Comparison of ENCODE assay signal across 8 mouse cellular contexts in the genomic region with DNA sequence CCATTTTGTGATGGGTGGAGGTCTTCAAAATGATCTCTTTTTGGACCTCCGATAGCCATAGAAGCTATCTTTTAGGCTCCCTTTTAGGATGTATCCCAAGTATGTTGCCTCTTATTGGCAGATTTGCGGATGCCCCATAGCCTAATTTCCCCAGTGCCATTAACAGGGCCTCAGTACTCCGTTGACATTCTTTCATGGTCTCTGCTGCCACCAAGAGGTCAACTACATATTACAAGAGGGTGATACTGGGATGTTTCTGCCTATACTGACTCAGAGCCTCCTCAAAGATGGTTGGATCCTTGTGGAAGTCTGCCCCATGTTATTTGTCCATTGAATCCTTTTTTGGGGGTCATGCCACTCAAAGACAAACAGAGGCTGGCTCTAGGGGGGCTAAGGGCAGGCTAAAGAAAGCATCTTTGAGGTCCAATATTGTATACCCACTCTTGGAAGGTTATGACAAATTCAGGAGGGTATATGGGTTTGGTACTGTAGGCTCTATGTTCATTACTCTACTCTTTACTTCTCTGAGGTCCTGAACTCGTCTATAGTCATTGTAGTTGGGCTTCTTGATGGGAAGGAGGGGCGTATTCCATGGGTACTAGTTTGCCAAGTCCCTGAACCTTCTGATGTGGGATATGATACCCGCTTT. TPM values are rescaled to one million over a fixed set of nuclear protein-coding genes. Genes with fewer than 3 reads are reported as not detected.
DNase-seq lines count a peak whose midpoint lies in the region; ATAC-seq and TF ChIP-seq lines count a peak whose summit lies in the region.

No protein-coding gene starts in this region.

- intact Hi-C loops in heart, postnatal 25 days (cut with DNase I), result loop anchor here (2.0 to 5.0 kb wide), 4 partner anchors 542 to 730 kb away; no protein-coding TSS in a partner anchor

- ATAC-seq in lung, postnatal 0 days, result peak; percentile 73
- ATAC-seq in erythroblast, adult 5-6 weeks (replicated peaks; ENCODE audit: low FRiP score, poor library complexity, severe bottlenecking), result no peak

- no peaks in the 10 kb centered on the region for H3K27me3 ChIP-seq in embryonic facial prominence, embryonic 10.5 days (replicated peaks; ENCODE audit: low read depth, poor library complexity, severe bottlenecking)
- no peaks in the 10 kb centered on the region for H3K27me3 ChIP-seq in lung, postnatal 0 days (replicated peaks; ENCODE audit: insufficient read depth, low read length)

- 0 out of 2 replicates have a peak, but pooled peaks cover 5% of the 10 kb centered on the region for H3K4me1 ChIP-seq in embryonic facial prominence, embryonic 10.5 days
- no peaks in the 10 kb centered on the region for H3K4me1 ChIP-seq in lung, postnatal 0 days (ENCODE audit: insufficient read depth, low read depth, low read length)

- WGBS in embryonic facial prominence, embryonic 10.5 days, result 46% methylated on average over 6 of the region's 6 CpGs
- 41% methylated on average over 6 of the region's 6 CpGs for WGBS in lung, postnatal 0 days

- TF ChIP-seq EP300 in lung, postnatal 0 days (IDR thresholded peaks at IDR 0.05), result no peak

- no peak overlapping the region for H3K4me2 ChIP-seq in lung, postnatal 0 days (replicated peaks; ENCODE audit: low read depth, low read length)

- H3K4me3 ChIP-seq in embryonic facial prominence, embryonic 10.5 days, result no peak overlapping the region
- no peak overlapping the region for H3K4me3 ChIP-seq in lung, postnatal 0 days (ENCODE audit: low read depth, low read length)

- H3K9ac ChIP-seq in lung, postnatal 0 days (replicated peaks; ENCODE audit: low read depth), result no peak overlapping the region

- TF ChIP-seq CTCF in lung, postnatal 0 days (IDR thresholded peaks at IDR 0.05), result peak; percentile 90

- peak; percentile 58 for DNase-seq in ES-CJ7 (ENCODE audit: low read depth, low spot score)
- peak; percentile 83 for DNase-seq in adrenal gland, postnatal 14 days
- DNase-seq in embryonic facial prominence, embryonic 10.5 days (ENCODE audit: low spot score), result peak; percentile 62
- peak; percentile 17 for DNase-seq in heart, postnatal 25 days (ENCODE audit: low spot score)
- DNase-seq in kidney, postnatal 4 days, result peak; percentile 69 to 77
- peak; percentile 77 for DNase-seq in lung, postnatal 0 days (ENCODE audit: low spot score)
- DNase-seq in retina, postnatal 1 day, result peak; percentile 89

- no peaks in the 10 kb centered on the region for H3K9me3 ChIP-seq in embryonic facial prominence, embryonic 10.5 days
- no peaks in the 10 kb centered on the region for H3K9me3 ChIP-seq in lung, postnatal 0 days (ENCODE audit: low read length)

- H3K36me3 ChIP-seq in embryonic facial prominence, embryonic 10.5 days (replicated peaks), result no peaks in the 10 kb centered on the region
- H3K36me3 ChIP-seq in lung, postnatal 0 days (ENCODE audit: insufficient read depth, low read length), result no peaks in the 10 kb centered on the region

- no peak overlapping the region for H3K27ac ChIP-seq in embryonic facial prominence, embryonic 10.5 days (replicated peaks)
- H3K27ac ChIP-seq in lung, postnatal 0 days (ENCODE audit: low read length), result no peak overlapping the region

RNA-seq across cellular contexts. Expression of gene Foxo1, which starts 25.6 kb away (rescaled TPM):
- total RNA-seq in adrenal gland, postnatal 14 days (2021), result 39.3 and 50.1 TPM in 2 replicates
- 3.7 TPM in 2 replicates for polyA plus RNA-seq in embryonic facial prominence, embryonic 10.5 days (2016; fragmentation: Nextera tagmentation; extraction: Ambion mirVana)
- 10 to 100 TPM; 11.6 to 13.2 TPM for total RNA-seq in heart, postnatal 25 days (2021)
- polyA plus RNA-seq in lung, postnatal 0 days (2015; fragmentation: Nextera tagmentation; extraction: Ambion mirVana), result 6.8 and 7.6 TPM in 2 replicates
- 1.3 and 2.1 TPM in 2 replicates for total RNA-seq in erythroblast, adult 5-6 weeks (2015; ENCODE audit: low replicate concordance)
- 0.26 and 0.56 TPM in 2 replicates for total RNA-seq in erythroblast, adult 5-6 weeks (2017; ENCODE audit: low replicate concordance)

Comparison
In these comparisons a context has a peak if more than half of its experiments do, and no peak if none do; other contexts are left out.
1. DNase-seq: peak in every context shown above with its lines; median percentile 89 in retina, postnatal 1 day; 83 in adrenal gland, postnatal 14 days; 77 in lung, postnatal 0 days; 73 in kidney, postnatal 4 days; 62 in embryonic facial prominence, embryonic 10.5 days; 58 in ES-CJ7; 17 in heart, postnatal 25 days.
2. RNA of gene Foxo1, which starts 25.6 kb away (total RNA-seq): 39.3 to 50.1 TPM in adrenal gland, postnatal 14 days and 11.6 to 13.2 TPM in heart, postnatal 25 days; 0.26 to 2.1 TPM in erythroblast, adult 5-6 weeks; every median in the first group is over 4 times any median in the second.